Mouse (Mus musculus): ENCODE results near the gene Plbd2. TPM values are rescaled to one million over a fixed set of nuclear protein-coding genes. Genes with fewer than 3 reads are reported as not detected.

Plbd2 gene
- polyA plus RNA-seq, 1 experiment from 2014 or later: 53.6 TPM

DNA sequence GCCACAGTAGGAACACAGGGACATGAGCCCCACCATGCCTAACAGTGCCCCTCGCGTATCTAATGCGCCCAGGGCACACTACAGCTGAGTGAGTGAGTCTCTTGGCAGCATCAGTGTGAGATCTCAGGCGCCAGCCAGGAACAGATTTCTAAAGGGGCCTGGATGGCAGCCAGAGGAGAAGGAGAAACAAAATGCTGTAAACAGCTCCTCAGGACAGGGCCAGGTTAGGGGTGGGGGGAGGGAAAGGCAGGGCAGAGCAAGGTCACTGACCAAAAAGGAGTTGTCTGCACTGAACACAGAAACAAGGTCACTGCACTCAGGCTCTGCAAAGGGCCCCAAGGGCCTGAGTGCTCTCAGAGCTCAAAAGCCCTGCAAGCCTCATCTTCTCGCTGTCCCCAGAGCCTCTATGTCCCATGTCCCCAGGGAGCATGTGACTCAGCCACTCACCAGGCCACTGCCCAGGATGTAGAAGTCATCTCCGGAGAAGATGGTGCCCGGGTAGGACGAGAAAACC lies 12.7 kb downstream of the Plbd2 start:
- H3K27ac ChIP-seq (ENCODE audit: low read depth): peak overlapping the region; percentile 80
- H3K9ac ChIP-seq (replicated peaks): no peak overlapping the region
- peaks cover 26% of the 10 kb centered on the region for H3K36me3 ChIP-seq (replicated peaks; ENCODE audit: insufficient read depth, low read length)
- TF ChIP-seq EP300 (IDR thresholded peaks at IDR 0.05; ENCODE audit: low read depth): no peak
- TF ChIP-seq CTCF (IDR thresholded peaks at IDR 0.05; ENCODE audit: low read depth): no peak
- DNase-seq (peak; percentile 59), ATAC-seq (peak; percentile 76)
- H3K9me3 ChIP-seq (ENCODE audit: low read length): no peaks in the 10 kb centered on the region
- WGBS (ENCODE audit: insufficient replicate concordance): 76% methylated on average over 8 of the region's 8 CpGs
- H3K4me2 ChIP-seq (ENCODE audit: low read depth, low read length): no peak overlapping the region
- H3K27me3 ChIP-seq (ENCODE audit: insufficient read depth, low read length): no peaks in the 10 kb centered on the region
- 0 out of 2 replicates have a peak, but pooled peaks cover 2% of the 10 kb centered on the region for H3K4me1 ChIP-seq (ENCODE audit: insufficient read depth)
- no peak overlapping the region for H3K4me3 ChIP-seq (ENCODE audit: low read depth, low read length)

DNA sequence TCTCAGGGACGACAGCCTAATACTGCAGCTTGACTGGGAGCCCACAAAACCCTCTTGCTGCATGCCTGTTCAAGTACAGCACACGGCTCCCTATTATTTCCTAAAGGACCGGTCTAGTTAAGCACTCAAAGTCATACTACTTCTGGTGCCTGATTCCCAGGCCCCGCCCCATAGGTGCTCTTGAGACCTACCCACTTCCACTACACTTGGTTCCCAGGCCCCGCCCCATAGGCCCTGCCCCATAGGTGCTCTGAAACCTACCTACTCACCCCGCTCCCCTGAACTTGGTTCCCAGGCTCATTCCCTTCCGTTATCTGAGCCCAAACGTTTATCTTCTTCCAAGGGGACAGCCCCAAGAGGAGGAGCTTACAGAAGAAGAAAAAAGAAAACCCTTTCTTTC lies 15.6 kb downstream of the Plbd2 start:
- TF ChIP-seq CTCF (IDR thresholded peaks at IDR 0.05; ENCODE audit: low read depth) (no peak), EP300 (IDR thresholded peaks at IDR 0.05; ENCODE audit: low read depth) (no peak)
- Histone ChIP-seq H3K9me3 (ENCODE audit: low read length) (no peaks in the 10 kb centered on the region), H3K36me3 (replicated peaks; ENCODE audit: insufficient read depth, low read length) (peaks cover 23% of the 10 kb centered on the region), H3K27me3 (ENCODE audit: insufficient read depth, low read length) (no peaks in the 10 kb centered on the region), H3K4me2 (ENCODE audit: low read depth, low read length) (no peak overlapping the region), H3K4me3 (ENCODE audit: low read depth, low read length) (no peak overlapping the region), H3K4me1 (ENCODE audit: insufficient read depth) (0 out of 2 replicates have a peak, but pooled peaks cover 2% of the 10 kb centered on the region), H3K9ac (replicated peaks) (no peak overlapping the region), H3K27ac (ENCODE audit: low read depth) (no peak overlapping the region)
- WGBS (ENCODE audit: insufficient replicate concordance): 77% methylated on average over 8 of the region's 8 CpGs
- ATAC-seq (no peak), DNase-seq (no peak)

DNA sequence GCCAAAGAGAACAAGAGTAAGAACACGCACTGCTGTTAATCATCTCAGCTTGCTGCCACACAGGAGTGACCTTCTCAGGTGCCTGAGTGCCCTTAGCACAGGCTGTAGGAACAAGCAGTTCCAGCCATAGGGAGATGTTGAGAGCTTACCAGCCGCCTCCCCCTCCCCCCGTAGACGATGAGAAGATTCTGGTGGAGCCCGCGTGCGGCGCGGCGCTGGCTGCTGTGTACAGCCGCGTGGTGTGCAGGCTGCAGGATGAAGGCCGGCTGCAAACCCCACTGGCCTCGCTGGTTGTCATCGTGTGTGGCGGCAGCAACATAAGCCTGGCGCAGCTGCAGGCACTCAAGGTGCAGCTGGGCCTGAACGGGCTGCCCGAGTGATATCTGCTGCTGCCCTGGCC lies 20.0 kb downstream of the Plbd2 start:
- Histone ChIP-seq H3K4me2 (ENCODE audit: low read depth, low read length) (no peak overlapping the region), H3K4me1 (ENCODE audit: insufficient read depth) (no peaks in the 10 kb centered on the region), H3K4me3 (ENCODE audit: low read depth, low read length) (no peak overlapping the region), H3K36me3 (replicated peaks; ENCODE audit: insufficient read depth, low read length) (peaks cover 18% of the 10 kb centered on the region), H3K27me3 (ENCODE audit: insufficient read depth, low read length) (0 out of 2 replicates have a peak, but pooled peaks cover 3% of the 10 kb centered on the region), H3K9ac (replicated peaks) (no peak overlapping the region), H3K27ac (ENCODE audit: low read depth) (no peak overlapping the region), H3K9me3 (ENCODE audit: low read length) (no peaks in the 10 kb centered on the region)
- no peak for TF ChIP-seq CTCF (IDR thresholded peaks at IDR 0.05; ENCODE audit: low read depth)
- DNase-seq: peak; percentile 37
- 85% methylated on average over 19 of the region's 19 CpGs for WGBS (ENCODE audit: insufficient replicate concordance)
- 0 out of 2 replicates have a peak, but pooled peaks have one; percentile 20 for ATAC-seq

DNA sequence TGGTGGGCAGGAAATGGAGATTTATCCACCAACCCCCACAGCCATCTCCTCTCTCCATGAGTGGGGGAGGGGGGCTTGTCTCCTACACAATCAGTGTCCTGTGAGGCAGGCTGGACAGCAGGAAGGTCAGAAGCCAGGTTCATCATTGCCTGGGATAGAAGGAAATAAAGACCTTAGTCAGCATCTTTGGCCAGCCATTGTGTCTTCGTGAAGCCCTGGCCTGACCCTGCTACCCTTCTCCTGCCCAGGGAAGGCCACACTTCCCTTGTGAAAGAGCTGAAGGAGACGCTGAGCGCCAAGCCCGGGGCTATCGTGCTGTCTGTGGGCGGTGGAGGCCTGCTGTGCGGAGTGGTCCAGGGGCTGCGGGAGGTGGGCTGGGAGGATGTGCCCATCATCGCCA lies 22.2 kb downstream of the Plbd2 start:
- 80% methylated on average over 9 of the region's 9 CpGs for WGBS (ENCODE audit: insufficient replicate concordance)
- H3K4me3 ChIP-seq (ENCODE audit: low read depth, low read length): no peak overlapping the region
- no peaks in the 10 kb centered on the region for H3K9me3 ChIP-seq (ENCODE audit: low read length)
- DNase-seq: no peak
- ATAC-seq: no peak
- no peak overlapping the region for H3K27ac ChIP-seq (ENCODE audit: low read depth)
- peaks cover 1% of the 10 kb centered on the region for H3K4me1 ChIP-seq (ENCODE audit: insufficient read depth)
- H3K36me3 ChIP-seq (replicated peaks; ENCODE audit: insufficient read depth, low read length): peaks cover 4% of the 10 kb centered on the region
- H3K4me2 ChIP-seq (ENCODE audit: low read depth, low read length): no peak overlapping the region
- H3K27me3 ChIP-seq (ENCODE audit: insufficient read depth, low read length): 0 out of 2 replicates have a peak, but pooled peaks cover 6% of the 10 kb centered on the region
- TF ChIP-seq EP300 (IDR thresholded peaks at IDR 0.05; ENCODE audit: low read depth) (no peak), CTCF (IDR thresholded peaks at IDR 0.05; ENCODE audit: low read depth) (no peak)
- H3K9ac ChIP-seq (replicated peaks): no peak overlapping the region

DNA sequence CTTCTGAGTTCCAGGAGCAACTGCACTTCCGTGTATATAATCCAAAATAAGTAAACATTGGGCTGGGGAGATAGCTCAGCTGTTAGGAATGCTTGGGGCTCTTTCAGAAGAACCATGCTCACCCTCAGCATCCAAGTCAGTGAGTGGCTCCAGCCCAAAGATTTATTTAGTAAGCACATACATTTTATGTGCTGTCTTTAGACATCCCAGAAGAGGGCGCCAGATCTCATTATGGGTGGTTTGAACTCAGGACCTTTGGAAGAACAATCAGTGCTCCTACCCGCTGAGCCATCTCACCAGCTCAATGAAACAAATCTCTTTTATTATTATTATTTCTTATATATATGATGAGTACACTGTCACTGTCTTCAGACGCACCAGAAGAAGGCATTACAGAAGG lies 23.9 kb downstream of the Plbd2 start:
- H3K36me3 ChIP-seq (replicated peaks; ENCODE audit: insufficient read depth, low read length): no peaks in the 10 kb centered on the region; the same call in 1 of the 2 replicates
- no peak for ATAC-seq
- H3K27me3 ChIP-seq (ENCODE audit: insufficient read depth, low read length): 0 out of 2 replicates have a peak, but pooled peaks cover 7% of the 10 kb centered on the region
- H3K9ac ChIP-seq (replicated peaks): no peak overlapping the region
- no peak overlapping the region for H3K4me2 ChIP-seq (ENCODE audit: low read depth, low read length)
- WGBS (ENCODE audit: insufficient replicate concordance): 58% methylated on average over 4 of the region's 4 CpGs
- peaks cover 3% of the 10 kb centered on the region for H3K4me1 ChIP-seq (ENCODE audit: insufficient read depth)
- H3K4me3 ChIP-seq (ENCODE audit: low read depth, low read length): no peak overlapping the region
- no peak for DNase-seq
- H3K9me3 ChIP-seq (ENCODE audit: low read length): no peaks in the 10 kb centered on the region
- peak; percentile 47 for TF ChIP-seq CTCF (IDR thresholded peaks at IDR 0.05; ENCODE audit: low read depth)
- TF ChIP-seq EP300 (IDR thresholded peaks at IDR 0.05; ENCODE audit: low read depth): no peak
- no peak overlapping the region for H3K27ac ChIP-seq (ENCODE audit: low read depth)

DNA sequence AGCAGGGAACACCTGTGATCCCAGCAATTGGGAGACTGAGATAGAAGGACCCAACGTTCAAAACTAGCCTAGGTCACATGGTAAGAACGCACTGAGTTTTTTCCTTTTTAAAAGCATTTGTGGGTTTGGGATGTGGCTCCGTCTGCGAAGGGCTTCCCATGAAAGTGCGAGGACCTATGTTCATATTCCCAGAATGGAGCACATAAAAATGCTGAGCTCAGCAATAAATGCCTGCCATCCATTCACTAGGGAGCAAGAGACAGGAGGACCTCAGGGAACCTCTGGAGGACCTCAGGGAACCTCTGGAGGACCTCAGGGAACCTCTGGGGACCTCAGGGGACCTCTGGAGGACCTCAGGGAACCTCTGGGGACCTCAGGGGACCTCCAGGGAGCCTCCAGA lies 25.4 kb downstream of the Plbd2 start:
- ATAC-seq (no peak), DNase-seq (no peak)
- peaks cover 3% of the 10 kb centered on the region for H3K4me1 ChIP-seq (ENCODE audit: insufficient read depth)
- no peak overlapping the region for H3K27ac ChIP-seq (ENCODE audit: low read depth)
- TF ChIP-seq CTCF (IDR thresholded peaks at IDR 0.05; ENCODE audit: low read depth) (no peak), EP300 (IDR thresholded peaks at IDR 0.05; ENCODE audit: low read depth) (no peak)
- no peaks in the 10 kb centered on the region for H3K36me3 ChIP-seq (replicated peaks; ENCODE audit: insufficient read depth, low read length)
- H3K9ac ChIP-seq (replicated peaks): no peak overlapping the region
- H3K4me3 ChIP-seq (ENCODE audit: low read depth, low read length): no peak overlapping the region
- 0 out of 2 replicates have a peak, but pooled peaks cover 7% of the 10 kb centered on the region for H3K27me3 ChIP-seq (ENCODE audit: insufficient read depth, low read length)
- peak overlapping the region; percentile 22; the same call in 1 of the 2 replicates for H3K4me2 ChIP-seq (ENCODE audit: low read depth, low read length)
- H3K9me3 ChIP-seq (ENCODE audit: low read length): no peaks in the 10 kb centered on the region
- WGBS (ENCODE audit: insufficient replicate concordance): 83% methylated on average over 5 of the region's 5 CpGs

Measured in liver, postnatal 0 days (tissue).